Comparison of ENCODE assay signal across 8 mouse cellular contexts in genomic region chr10:85739565-85739964, GRCm38 (mm10).
A peak's percentile ranks its signal among the peaks of the same experiment; 100 is the strongest.
DNase-seq lines count a peak whose midpoint lies in the region; ATAC-seq and TF ChIP-seq lines count a peak whose summit lies in the region.
"Not testable (repeated sequence)": the region's sequence is repeated elsewhere in the genome, so short reads cannot be mapped to it uniquely, and the experiment has no call there.

No protein-coding gene starts in this region.

- peak overlapping the region; percentile 78 for H3K4me2 ChIP-seq in myocyte (ENCODE audit: low read depth)
- H3K4me2 ChIP-seq in stomach, embryonic 16.5 days (ENCODE audit: low read depth, low read length) = not testable (repeated sequence)

- H3K9ac ChIP-seq in stomach, embryonic 16.5 days (ENCODE audit: low read length) = not testable (repeated sequence)

- not testable (repeated sequence) for H3K4me3 ChIP-seq in C2C12 (ENCODE audit: insufficient read depth, poor library complexity, severe bottlenecking); myocyte; stomach, embryonic 16.5 days (replicated peaks; ENCODE audit: low read length)

- peak; percentile 37 for DNase-seq in adrenal gland, postnatal 10 days
- DNase-seq in frontal cortex, postnatal 36 days (ENCODE audit: low spot score in 2 of 2) = peak; percentile 10 to 15
- peak; percentile 6 to 7 for DNase-seq in heart, postnatal 10 days
- DNase-seq in layer of hippocampus, adult 11-12 months (ENCODE audit: low spot score) = peak; percentile 4
- DNase-seq in left cerebral cortex, adult 18-20 months (ENCODE audit: low spot score in 2 of 2) = peak; percentile 3 to 7

- not testable (repeated sequence) for H3K27me3 ChIP-seq in C2C12 (ENCODE audit: control insufficient read depth, insufficient read depth, insufficient read length); myocyte (ENCODE audit: control insufficient read depth, insufficient read depth, insufficient read length); stomach, embryonic 16.5 days (ENCODE audit: control insufficient read depth, insufficient read depth, low read length)

- not testable (repeated sequence) for H3K36me3 ChIP-seq in C2C12 (ENCODE audit: control insufficient read depth, insufficient read depth); myocyte (ENCODE audit: control insufficient read depth, insufficient read depth); stomach, embryonic 16.5 days (ENCODE audit: control insufficient read depth, insufficient read depth, low read length)

- H3K9me3 ChIP-seq in stomach, embryonic 16.5 days (replicated peaks; ENCODE audit: control insufficient read depth, low read length) = not testable (repeated sequence)

- not testable (repeated sequence) for TF ChIP-seq CTCF in C2C12 (IDR thresholded peaks at IDR 0.05; ENCODE audit: control insufficient read depth, insufficient read depth, insufficient read length)

- H3K4me1 ChIP-seq in stomach, embryonic 16.5 days (ENCODE audit: control insufficient read depth, insufficient read depth, low read length) = not testable (repeated sequence)

- H3ac ChIP-seq in C2C12 (ENCODE audit: control insufficient read depth, insufficient read length, low read depth); myocyte (ENCODE audit: control insufficient read depth, insufficient read length): not testable (repeated sequence)

- intact Hi-C loops in heart, postnatal 10 days (cut with DNase I) = not testable (repeated sequence)

- peak overlapping the region; percentile 57; the same call in 1 of the 2 replicates for H3K27ac ChIP-seq in stomach, embryonic 16.5 days (ENCODE audit: low read length)

- not testable (repeated sequence) for H3K79me2 ChIP-seq in C2C12 (ENCODE audit: control insufficient read depth, insufficient read depth); myocyte (ENCODE audit: control insufficient read depth, insufficient read depth)

- ATAC-seq in stomach, embryonic 16.5 days (ENCODE audit: insufficient read depth, low FRiP score) = peak; percentile 82

- not testable (repeated sequence) for TF ChIP-seq POLR2A in myocyte (IDR thresholded peaks at IDR 0.05; ENCODE audit: insufficient read length, low read depth)

- H3K79me3 ChIP-seq in C2C12 (ENCODE audit: low read depth) = not testable (repeated sequence)

TF ChIP-seq in C2C12, 6 proteins besides CTCF, POLR2A, EP300 and RAD21:
- TF ChIP-seq MYOD1 (IDR thresholded peaks at IDR 0.05; ENCODE audit: control insufficient read depth, insufficient read length, low read depth) = peak; percentile 21
- peak; percentile 96 for TF ChIP-seq CEBPB (IDR thresholded peaks at IDR 0.05; ENCODE audit: low read depth)
- peak; percentile 88 for TF ChIP-seq FOSL1 (IDR thresholded peaks at IDR 0.05; ENCODE audit: insufficient read depth, low read length, poor library complexity, severe bottlenecking)
- peak; percentile 46 for TF ChIP-seq MAX (IDR thresholded peaks at IDR 0.05)
TF ChIP-seq in C2C12: peak in this region for 4; not testable (repeated sequence) for 2.

TF ChIP-seq in myocyte, 11 proteins besides CTCF, POLR2A, EP300 and RAD21:
- peak; percentile 95 for TF ChIP-seq CEBPB (IDR thresholded peaks at IDR 0.05; ENCODE audit: insufficient read depth, poor library complexity, severe bottlenecking)
